Mouse (Mus musculus): ENCODE results near the gene Cluh.
A peak's percentile ranks its signal among the peaks of the same experiment; 100 is the strongest.

The Cluh gene

GRCm38 (mm10) chr11:74648676-74649075 lies 619 bp upstream of the Cluh start:
- DNase-seq (ENCODE audit: low spot score): peak; percentile 24

- peak; percentile 46 for DNase-seq (ENCODE audit: low spot score)
Measured at GRCm38 (mm10) chr11:74649647-74650551, 604 bp downstream of the Cluh start.

- no peak for DNase-seq (ENCODE audit: low spot score)
Measured at GRCm38 (mm10) chr11:74650576-74651100, 1.3 kb downstream of the Cluh start.

GRCm38 (mm10) chr11:74652791-74653191 lies 3.5 kb downstream of the Cluh start:
- DNase-seq (ENCODE audit: low spot score): peak; percentile 86

- peak; percentile 24 for DNase-seq (ENCODE audit: low spot score)
Measured at GRCm38 (mm10) chr11:74653385-74653784, 4.1 kb downstream of the Cluh start.

- no peak for DNase-seq (ENCODE audit: low spot score)
Measured at GRCm38 (mm10) chr11:74655941-74656340, 6.6 kb downstream of the Cluh start.

- DNase-seq (ENCODE audit: low spot score): no peak
Measured at GRCm38 (mm10) chr11:74660336-74660735, 11.0 kb downstream of the Cluh start.

GRCm38 (mm10) chr11:74661641-74662040 lies 12.3 kb downstream of the Cluh start:
- DNase-seq (ENCODE audit: low spot score): no peak

- DNase-seq (ENCODE audit: low spot score): no peak
Measured at GRCm38 (mm10) chr11:74662221-74662620, 12.9 kb downstream of the Cluh start.

- no peak for DNase-seq (ENCODE audit: low spot score)
Measured at GRCm38 (mm10) chr11:74664279-74664678, 15.0 kb downstream of the Cluh start.

- no peak for DNase-seq (ENCODE audit: low spot score)
Measured at GRCm38 (mm10) chr11:74664906-74665305, 15.6 kb downstream of the Cluh start.

GRCm38 (mm10) chr11:74665631-74666283 lies 16.5 kb downstream of the Cluh start:
- no peak for DNase-seq (ENCODE audit: low spot score)

- no peak for DNase-seq (ENCODE audit: low spot score)
Measured at GRCm38 (mm10) chr11:74666284-74666652, 17.0 kb downstream of the Cluh start.

- DNase-seq (ENCODE audit: low spot score): no peak
Measured at GRCm38 (mm10) chr11:74666776-74667581, 17.7 kb downstream of the Cluh start.

- DNase-seq (ENCODE audit: low spot score): no peak
Measured at GRCm38 (mm10) chr11:74667582-74668010, 18.3 kb downstream of the Cluh start.

GRCm38 (mm10) chr11:74668466-74668865 lies 19.2 kb downstream of the Cluh start:
- DNase-seq (ENCODE audit: low spot score): no peak

- DNase-seq (ENCODE audit: low spot score): no peak
Measured at GRCm38 (mm10) chr11:74668971-74669370, 19.7 kb downstream of the Cluh start.

GRCm38 (mm10) chr11:74670151-74670550 lies 20.9 kb downstream of the Cluh start:
- DNase-seq (ENCODE audit: low spot score): no peak

GRCm38 (mm10) chr11:74671013-74671412 lies 21.7 kb downstream of the Cluh start:
- DNase-seq (ENCODE audit: low spot score): no peak

GRCm38 (mm10) chr11:74671839-74672238 lies 22.5 kb downstream of the Cluh start:
- no peak for DNase-seq (ENCODE audit: low spot score)

- DNase-seq (ENCODE audit: low spot score): no peak
Measured at GRCm38 (mm10) chr11:74672901-74673513, 23.7 kb downstream of the Cluh start.

- DNase-seq (ENCODE audit: low spot score): no peak
Measured at GRCm38 (mm10) chr11:74673561-74673960, 24.3 kb downstream of the Cluh start.

All from MN1 (cell line).